Mouse (Mus musculus) urinary bladder, adult 18-20 months (tissue): ENCODE measurements around the gene Trmt10a.
"Not testable (repeated sequence)": the region's sequence is repeated elsewhere in the genome, so short reads cannot be mapped to it uniquely, and the experiment has no call there.

Experiments
- DNase-seq, 2 experiments: peaks; one replicate each; pipeline ENCODE4 v3.0.0; 2022; ENCODE audit warnings: low spot score in 2 of 2, mixed read lengths in 2 of 2

The Trmt10a gene

DNA sequence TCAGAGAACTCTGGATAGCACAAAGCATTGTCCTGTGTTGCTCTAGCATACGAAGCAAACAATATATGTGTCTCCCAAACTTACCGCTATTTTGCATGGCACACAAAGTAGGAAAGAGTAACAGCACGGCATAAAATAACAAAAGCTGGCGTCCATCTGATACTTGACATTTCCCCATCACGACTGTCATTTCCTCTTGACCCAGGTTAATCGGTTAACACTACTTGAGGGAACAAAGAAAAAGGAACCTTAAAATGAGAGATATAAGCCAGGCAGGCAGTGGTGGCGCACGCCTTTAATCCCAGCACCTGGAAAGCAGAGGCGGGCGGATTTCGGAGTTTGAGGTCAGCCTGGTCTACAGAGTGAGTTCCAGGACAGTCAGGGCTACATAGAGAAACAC, 9.3 kb upstream of the Trmt10a start:
- no peak for DNase-seq

DNA sequence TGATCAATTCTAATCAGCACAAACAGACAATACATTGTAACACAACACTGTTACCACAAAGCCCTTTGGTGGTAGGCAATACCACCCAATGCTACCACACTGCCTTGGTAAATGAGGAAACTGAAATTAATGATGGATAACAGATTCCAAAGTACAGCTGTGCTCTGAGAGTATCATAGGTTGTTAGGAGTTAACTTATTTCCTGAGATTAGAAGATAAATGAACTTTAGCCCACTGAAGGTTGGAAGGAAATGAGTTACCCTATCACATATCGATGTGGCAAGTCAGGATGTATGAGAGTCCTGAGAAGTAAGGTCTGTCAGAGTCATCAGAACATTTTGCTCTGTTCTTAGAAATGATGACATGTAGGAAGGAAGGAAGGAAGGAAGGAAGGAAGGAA, 8.7 kb upstream of the Trmt10a start:
- no peak for DNase-seq

DNA sequence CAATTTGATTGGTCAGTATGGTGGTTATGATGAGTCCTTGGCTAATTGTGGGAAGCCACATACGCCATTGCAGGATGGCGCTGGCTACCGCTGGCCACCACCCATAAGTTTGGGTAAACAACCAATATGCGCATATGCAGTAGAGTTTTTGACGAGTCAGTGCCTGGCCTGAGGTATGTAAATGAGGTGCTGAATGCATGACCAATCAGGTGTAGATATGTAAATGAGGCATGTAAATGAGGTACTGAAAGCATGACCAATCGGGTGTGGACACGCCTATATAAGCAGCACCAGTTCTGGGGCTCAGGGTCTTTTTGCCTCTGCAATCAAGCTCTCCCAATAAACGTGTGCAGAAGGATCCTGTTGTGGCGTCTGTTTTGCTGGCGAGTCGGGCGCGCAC, 5.1 kb upstream of the Trmt10a start:
- not testable (repeated sequence) for DNase-seq

DNA sequence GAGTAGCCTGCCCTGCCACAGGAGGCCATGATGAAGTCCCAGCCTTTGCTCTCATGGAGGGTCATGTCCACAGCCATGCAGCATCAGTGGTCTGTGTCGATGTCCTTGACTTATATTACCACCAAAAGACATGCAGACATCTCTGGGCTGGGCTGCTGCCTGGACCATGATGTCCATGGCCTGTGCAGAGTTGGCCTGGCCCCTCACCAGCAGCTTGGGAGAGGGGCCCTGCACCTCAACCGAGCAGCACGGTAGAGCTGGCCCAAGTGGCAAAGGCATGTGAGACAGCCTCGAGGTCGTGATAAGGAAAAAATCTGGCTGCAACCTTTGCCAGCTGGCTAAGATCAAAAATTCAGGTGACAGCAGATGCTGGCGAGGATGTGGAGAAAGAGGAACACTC, 3.6 kb upstream of the Trmt10a start:
- no peak for DNase-seq

DNA sequence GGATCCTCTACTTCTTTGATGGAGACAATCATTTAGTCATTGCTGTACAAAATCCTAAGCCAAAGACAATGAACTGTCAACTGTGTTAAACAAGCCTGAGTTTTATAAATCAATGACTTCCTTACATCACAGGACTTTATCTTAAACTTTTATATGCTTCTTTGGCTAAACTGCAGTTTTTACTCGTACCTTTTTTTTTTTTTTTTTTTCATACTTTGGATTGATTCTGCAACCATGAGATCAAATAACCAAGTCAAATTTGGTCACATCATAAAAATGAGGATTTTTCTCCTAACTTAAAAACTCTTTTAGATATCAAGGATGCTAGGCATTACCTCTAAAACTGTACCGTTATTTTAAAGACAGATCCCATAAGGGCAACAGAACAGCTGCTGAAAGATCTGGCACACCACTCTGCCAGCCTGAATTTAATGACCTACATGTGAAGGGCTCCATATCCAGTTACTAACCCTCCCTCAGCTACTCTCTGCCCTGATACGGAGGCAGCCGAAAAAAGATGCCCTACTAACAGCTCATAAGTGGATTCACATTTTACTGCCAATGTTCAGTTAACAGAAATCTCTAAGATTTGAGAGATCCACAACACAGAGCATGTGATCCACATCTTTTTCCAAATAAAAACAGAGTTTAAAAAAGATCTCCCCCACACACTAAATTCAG, 1.1 kb upstream of the Trmt10a start:
- no peak for DNase-seq

DNA sequence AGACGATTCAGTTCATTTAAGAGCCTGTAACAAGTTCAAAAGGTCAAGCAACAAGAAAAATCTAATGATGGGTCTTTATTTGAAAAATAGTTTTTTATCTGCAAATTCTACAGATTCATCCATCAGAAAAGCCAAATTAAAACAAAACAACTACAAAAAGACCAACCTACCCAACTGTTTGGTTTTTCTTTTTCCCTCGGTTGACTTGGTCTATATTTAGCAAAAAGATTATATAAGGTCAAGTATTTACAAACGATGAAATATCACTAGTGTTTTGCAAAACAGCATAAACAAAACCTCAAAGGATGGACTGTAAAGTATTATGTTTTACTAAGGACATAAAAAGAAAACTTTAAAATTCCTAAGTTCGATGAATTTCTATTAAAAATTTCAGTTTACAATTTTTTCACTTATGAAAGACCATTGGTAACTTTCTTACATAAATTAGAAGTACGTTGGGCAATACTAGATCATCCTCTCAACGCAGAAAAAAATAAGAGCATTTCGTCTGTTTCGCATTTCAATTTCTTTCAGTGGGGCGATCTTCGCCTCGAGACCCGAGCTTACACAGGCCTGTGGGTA, 424 bp upstream of the Trmt10a start:
- DNase-seq: no peak

DNA sequence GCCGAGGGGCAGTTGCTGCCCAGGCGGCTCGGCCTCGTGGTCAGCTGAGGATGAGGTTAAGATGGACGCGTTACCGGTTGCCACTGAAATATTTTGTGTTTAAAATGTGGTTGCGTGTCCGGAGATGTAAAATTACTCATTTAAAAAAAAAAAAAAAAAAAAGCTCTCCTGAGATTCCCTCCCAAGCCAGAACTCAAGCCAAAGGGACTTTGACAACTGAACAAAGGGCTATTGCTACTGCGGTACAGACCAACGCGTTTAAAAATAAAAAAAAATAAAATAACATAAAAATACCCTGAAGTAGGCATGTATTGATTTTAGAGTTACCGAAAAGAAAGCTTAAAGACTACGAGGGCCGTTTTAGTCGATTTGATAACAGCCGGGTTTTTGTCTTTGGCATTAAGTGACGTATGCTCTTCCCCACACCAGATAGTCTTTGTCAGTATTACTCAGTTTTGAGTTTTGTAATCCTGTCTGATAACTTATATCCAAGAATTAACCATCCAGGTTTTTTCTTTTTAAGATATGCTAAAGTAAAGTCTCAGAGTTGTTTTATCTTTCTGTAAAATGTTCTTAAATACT, 903 bp downstream of the Trmt10a start:
- no peak for DNase-seq

DNA sequence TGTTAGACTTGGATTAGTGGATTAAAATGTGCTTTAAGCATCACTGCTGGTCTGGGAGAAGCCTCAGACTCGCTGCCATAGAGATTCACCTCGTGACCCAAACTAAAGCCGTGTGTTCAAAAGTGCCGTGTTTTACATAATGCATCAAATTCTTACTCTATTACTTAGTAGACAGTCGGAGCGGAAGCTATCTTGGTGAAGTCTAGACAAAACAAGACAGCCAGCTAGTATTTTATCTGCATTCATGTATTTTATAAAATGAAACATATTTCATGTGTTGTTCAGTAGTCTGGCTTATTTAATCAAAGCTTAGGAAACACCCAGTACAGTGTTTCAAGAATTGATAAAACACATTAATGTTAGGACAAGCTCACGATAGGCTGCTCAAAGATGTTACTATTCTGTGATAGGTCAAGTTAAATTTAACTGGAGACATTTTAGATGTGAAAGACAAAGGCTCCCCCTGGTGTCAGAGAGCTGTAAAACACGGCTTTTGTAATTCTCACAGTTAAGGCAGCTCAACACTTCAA, 1.5 kb downstream of the Trmt10a start, which contains the start of gene Mttp:
Gene Mttp, minus strand, starts transcription at position 327 of the 530 bp plus-strand sequence.
- DNase-seq: peak; percentile 33 to 59

DNA sequence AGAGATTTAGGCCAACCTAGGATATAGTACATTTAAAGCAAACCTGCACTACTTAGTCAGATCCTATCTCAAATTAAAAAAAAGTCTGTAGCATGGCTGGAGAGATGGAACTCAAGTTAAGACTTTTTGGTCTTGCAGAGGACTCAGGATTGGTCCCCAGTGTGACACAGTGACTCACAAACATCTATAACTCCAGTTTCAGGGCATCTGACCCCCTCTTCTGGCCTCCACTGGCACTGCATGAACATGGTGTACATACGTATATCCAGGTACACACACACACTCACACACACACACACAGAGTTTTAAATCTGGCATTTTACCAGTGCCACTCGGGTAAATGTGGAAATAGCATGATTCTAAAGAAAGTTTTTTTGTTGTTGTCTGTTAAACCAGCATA, 5.6 kb downstream of the Trmt10a start:
- DNase-seq: no peak

DNA sequence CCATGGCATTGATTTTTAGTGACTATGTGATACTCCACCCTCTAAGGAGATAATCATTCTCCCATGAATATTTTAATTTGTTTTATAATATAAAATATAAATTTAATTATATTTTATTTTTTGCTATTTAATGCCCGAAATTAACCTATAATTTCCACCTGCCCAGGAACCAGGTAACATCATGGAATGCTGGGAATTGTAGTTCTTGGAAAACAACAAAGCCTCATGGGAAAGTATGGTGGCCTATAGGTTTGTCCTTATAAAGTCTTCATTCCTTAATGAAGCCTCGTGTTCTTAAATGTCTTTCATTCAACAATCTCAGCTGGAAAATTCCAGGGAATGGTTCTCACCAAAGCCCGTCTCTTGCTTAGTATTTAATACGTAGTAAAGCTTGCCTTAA, 11.8 kb downstream of the Trmt10a start:
- no peak for DNase-seq

DNA sequence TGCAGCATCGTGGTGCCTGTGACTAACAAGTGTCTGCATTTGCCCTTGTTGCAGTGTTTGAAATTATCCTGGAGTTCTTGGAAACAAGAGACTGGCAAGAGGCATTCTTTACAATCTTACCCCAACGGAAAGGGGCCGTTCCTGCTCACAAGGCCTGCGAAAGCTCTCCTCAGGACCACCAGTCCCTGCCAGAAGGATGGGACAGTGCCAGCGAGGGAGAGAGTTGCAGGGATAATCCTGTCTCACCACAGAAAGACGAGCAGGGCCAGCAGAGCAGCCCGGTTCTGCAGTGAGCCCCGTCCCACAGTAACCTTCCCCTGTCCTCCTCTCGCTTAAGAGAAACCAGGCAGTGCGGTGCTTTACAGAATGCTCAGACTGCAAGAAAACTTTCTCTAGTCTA, 13.4 kb downstream of the Trmt10a start:
- no peak for DNase-seq

DNA sequence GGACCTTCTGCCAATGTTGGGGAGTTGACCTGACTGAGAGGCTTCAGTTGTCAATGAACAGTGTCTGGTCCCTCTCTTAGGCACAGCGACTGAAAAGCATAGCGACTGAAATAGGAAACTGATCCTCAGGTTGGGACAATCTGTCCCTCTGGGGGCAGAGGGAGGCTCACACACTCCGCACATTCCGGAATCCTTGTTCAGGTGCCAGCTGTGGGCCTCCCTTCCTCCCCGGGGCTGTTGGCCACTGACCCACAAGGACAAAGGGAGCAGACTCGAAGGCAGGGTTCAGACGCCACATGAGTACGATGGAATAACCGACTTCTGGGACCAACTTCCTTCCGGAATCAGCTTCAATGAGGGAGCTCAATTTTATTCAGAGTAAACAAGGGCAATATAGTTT, 18.4 kb downstream of the Trmt10a start:
- DNase-seq: no peak

DNA sequence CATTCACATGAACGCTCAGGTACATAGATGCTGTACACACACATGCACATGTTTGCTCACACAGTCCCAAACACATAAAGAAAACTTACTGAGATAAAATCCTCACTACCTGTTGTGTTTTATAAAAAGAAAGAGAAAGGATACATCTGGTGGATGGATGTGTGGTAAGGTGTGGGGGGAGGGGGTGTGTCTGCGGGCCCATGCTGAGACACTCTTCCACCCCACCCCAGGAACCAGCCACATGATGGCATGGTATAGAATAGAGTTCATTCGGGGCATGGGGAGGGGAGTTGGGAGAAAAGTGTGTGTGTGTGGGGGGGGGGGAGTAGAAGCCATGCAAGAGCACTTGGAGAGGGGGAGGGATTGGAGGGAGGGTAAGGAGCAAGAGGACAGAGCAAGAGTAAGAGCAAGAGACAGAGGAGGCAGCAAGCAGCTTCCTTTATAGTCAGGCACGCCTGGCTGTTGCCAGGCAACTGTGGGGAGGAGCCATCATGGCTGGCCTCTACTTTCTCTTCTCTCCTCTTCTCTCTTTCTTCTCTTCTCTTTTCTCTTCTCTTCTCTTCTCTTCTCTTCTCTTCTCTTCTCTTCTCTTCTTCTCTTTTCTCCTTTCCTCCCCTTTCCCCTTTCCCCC, 19.4 kb downstream of the Trmt10a start:
- no peak for DNase-seq

DNA sequence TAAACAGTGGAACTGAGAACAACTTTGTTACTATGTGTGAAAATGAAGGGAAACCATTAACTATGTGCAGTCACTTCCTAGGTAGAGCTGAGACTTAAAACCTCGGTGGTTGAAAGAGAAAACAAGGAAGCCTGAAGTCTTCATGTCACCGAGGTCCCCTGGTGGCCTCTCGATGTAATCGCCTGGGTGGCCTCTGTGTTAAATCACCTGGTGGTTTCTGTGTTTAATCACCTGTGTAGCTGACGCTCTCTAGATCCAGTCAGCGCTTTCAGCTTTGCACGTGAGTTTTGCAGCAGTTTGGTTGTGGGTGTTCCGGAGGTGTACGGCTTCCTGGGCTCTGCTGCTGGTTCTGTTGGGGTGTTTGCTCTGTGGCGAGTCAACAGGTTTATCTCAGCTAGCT, 30.0 kb downstream of the Trmt10a start:
- DNase-seq: no peak

DNA sequence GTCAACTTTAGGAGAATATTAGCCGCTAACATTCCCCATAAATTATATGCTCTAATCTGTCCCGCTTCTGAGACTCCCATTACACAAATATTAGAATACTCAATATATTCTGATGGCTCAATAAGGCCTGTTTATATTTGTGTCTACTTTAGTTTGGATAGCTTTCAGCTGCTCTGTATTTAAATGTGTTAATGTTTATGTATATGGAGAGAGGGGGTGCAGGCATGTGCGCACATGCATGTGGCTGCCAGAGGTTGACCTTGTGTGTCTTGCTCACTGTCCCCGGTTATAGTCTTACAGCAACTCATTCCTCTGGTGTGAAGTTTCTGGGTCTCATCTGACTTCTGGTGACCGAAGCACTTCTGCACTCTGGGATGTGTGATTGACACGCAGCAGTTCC, 32.3 kb downstream of the Trmt10a start:
- DNase-seq: no peak

DNA sequence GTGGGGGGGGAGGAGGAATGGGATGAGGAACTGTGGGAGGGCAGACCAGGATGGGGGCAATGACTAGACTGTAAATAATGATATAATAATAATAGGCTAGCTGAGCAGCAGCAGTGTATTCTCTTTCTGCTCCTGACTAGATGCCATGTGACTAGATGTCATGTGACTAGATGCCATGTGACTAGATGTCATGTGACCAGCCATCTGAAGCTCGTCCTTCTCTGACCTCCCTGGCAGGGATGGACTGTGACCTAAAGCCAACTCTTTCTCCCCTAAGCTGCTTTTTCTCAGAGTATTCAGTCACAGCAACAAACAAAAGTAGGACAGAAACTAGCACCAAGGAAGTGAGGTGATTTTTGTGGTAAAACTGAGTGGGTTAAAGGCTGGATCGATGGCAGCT, 38.8 kb downstream of the Trmt10a start:
- DNase-seq: no peak

DNA sequence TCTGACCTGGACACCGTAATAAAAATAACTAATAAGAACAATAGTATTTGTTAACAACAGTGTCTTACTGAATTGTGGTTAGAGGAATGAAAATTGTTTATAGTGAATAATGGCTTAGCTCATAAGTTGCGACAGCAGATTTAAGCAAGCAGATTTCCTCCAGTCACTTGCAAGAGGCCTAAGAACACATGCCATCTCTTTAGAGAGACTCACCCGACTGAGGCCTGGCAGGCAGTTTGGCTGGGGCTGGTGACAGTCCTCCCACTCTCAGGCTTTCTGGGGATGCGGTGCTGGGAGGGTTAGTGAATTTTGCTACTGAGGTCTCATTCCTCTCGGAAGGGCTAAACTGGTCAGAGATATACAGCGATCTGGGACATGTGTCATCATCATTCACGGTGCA, 40.1 kb downstream of the Trmt10a start:
- no peak for DNase-seq

DNA sequence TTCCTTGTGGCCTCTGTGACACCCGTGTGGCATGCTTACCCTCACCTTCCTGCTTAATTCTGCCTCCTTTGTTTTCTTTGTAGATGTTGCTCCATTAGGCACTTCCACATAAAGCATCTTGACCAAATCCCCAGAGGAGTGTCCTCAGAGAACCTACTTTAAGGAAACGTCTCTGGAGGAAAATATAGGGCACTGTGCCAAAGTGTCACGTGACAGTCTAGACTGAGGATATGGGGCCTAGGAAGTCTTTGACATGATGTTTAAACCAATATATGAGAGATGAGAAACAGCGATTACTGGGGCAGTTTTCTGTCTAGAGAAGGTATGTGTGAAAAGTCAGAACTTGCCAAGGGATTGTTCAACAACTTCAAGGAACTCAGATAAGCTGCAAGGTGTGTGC, 42.0 kb downstream of the Trmt10a start:
- no peak for DNase-seq

DNA sequence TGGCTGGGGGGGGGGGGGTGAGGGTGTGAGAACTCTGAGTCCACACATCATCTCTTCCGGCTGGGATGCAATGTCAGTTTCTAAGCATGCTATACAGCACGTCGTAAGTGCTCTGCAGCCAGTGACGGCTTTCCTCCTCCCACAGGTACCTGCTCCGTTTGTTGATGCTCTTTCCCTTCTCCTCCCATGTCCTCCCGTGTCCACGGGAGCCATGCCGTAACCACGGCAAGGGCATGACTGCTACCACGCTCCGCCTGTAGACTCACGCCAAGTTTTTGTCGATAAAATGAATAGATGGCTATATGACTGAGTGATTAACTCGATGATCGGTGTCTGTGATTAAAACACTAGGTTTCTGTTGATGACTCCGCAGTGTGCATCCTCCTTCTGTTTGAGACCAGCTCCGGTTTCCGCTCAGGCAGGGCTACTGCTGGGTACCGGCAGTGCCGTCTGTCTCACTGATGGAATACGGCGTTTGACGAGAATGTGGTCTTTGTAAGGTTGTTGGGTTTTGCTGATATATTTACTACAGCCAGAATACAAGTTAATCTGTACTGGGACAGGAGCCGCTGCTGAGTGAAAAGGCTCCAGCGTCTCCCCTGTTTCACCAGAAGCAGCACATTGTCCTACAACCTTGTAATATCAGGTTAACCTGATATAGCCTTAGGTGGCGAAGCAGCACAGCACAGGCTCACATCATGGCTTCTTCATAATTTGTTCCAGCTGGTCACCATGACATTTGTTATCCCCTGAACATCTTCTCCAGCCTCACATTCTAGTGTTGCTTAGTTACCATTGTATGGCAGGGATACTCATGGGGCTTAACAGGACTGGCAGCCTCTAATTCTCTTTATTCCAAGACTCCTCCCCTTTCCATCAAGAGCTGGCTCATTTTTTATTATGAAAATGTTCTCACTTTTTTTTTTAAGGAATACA, 43.0 kb downstream of the Trmt10a start:
- DNase-seq: no peak

DNA sequence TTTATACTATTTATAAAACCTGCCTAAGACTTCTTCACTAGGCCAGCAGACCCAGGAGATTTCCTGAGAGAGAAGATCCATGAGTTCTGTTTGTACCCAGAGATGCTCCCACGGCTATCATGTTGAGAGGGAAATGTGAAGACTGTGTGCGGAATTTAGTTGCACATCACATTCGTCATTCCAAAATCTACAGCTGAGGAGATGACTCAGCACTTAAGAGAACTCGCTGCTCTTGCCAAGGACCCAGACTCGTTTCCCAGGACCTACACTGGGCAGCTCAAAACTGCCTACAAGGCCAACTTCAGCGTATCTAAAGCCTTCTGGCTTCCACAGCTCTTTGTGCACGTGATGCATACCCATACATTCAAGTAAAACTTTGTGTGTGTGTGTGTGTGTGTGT, 49.0 kb downstream of the Trmt10a start:
- no peak for DNase-seq

DNA sequence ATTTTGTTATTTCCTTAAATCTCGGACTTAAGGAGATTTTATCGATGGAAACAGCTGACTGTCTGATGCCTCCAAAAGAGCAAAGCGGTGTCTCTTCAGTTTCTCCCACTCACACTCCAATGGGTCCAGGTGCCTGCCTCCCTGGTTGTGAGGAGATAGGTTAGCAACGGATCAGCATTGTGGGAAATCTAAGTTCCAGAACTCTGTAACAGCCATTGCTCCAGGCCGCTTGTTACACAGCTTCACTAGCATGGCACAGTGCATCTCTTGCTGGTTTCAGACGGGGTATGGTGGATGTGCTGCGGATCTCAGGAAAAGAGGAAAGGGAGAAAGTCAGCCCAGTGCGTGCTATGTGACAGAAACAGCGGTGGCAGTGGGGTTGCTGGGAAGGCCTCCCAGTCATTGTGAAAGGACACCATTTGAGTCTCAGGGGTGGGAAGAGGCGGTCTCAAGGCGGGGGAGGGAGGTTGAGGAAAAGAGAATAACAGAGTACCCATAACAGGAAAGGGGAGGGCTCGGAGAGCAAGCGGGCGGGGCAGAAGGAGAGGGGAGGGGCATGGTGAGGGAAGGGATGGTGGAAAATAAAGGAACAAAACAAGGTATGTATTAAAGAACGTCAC, 50.5 kb downstream of the Trmt10a start, which contains the start of gene 4930579F01Rik:
Gene 4930579F01Rik, minus strand, starts transcription at position 143 of the 620 bp plus-strand sequence.
- no peak for DNase-seq
